Mouse (Mus musculus): Measurements from ENCODE around the gene Trak2. TPM values are rescaled to one million over a fixed set of nuclear protein-coding genes. Genes with fewer than 3 reads are reported as not detected.

The Trak2 gene
- total and polyA plus RNA-seq, 3 experiments: 11.4 to 107 (median 15.5) TPM

GRCm38 (mm10) chr1:58951841-58952240, 21.4 kb downstream of the Trak2 start (continued):
- TF ChIP-seq E2F4 (IDR thresholded peaks at IDR 0.05; ENCODE audit: borderline replicate concordance, low read depth, low read length) (no peak), RCOR1 (IDR thresholded peaks at IDR 0.05; ENCODE audit: low read depth, low read length) (no peak)

DNA sequence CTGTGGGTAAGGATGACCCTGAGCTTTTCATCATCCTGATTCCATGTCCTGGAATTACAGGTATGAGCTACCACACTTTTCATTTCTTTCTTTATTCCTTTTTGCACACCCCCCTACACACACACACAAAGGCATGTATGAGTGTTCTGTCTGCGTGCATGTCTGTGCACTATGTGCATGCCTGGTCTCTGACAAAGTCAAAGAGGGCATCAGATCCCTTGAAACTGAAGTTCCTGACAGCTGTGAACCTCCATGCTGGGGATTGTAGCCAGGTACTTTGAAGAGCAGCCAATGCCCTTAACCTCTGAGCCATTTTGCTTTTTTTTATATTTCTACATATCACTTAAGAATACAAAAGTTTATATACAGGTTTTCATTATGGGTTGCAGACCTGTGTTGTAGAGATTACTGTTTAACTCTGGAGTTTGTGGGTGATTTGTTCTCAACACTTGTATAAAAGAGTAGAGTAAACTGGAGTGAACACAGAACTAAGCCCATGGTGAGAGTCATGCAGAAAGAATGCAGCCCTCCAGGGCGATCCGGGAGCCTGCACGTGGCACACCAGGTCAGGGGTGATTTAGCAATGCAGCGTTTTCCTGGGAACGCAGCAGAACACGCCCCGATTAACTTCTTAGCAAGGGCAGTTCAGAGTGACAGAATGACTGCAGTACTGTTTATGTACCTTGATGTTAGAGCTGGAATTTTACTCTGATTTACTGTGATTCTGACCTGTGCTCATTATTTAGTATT, 22.2 kb downstream of the Trak2 start:
- H3K27me3 ChIP-seq (ENCODE audit: control insufficient read depth in 1 of 2, insufficient read depth in 2 of 2, low read length in 2 of 2): no peaks in the 10 kb centered on the region
- no peaks in the 10 kb centered on the region for H3K9me3 ChIP-seq (replicated peaks; ENCODE audit: insufficient read depth, low read length)
- H3K4me1 ChIP-seq (ENCODE audit: control insufficient read depth in 1 of 2, insufficient read depth in 2 of 2, low read length in 2 of 2): peaks cover 18 to 19% of the 10 kb centered on the region in 2 experiments
- H3K27ac ChIP-seq (ENCODE audit: control insufficient read depth, low read depth, low read length): no peak overlapping the region
- no peak for DNase-seq (ENCODE audit: low read depth, low spot score)
- no peak overlapping the region for H3K9ac ChIP-seq (ENCODE audit: control insufficient read depth, low read depth, low read length, poor library complexity, severe bottlenecking)
- TF ChIP-seq TCF12 (IDR thresholded peaks at IDR 0.05; ENCODE audit: low read depth, low read length) (no peak), ZMIZ1 (IDR thresholded peaks at IDR 0.05; ENCODE audit: low read depth, low read length) (no peak), MAZ (IDR thresholded peaks at IDR 0.05; ENCODE audit: low read depth, low read length) (no peak), UBTF (IDR thresholded peaks at IDR 0.05; ENCODE audit: borderline replicate concordance, insufficient read depth, low read depth, low read length) (no peak), EP300 (IDR thresholded peaks at IDR 0.05; ENCODE audit: low read depth in 1 of 2, low read length in 2 of 2) (no peak), SIN3A (IDR thresholded peaks at IDR 0.05; ENCODE audit: low read length) (no peak), MEF2A (IDR thresholded peaks at IDR 0.05; ENCODE audit: extremely low read depth, insufficient replicate concordance, low read depth, low read length, poor library complexity, severe bottlenecking) (no peak), HCFC1 (IDR thresholded peaks at IDR 0.05; ENCODE audit: low read depth, low read length) (no peak), MXI1 (IDR thresholded peaks at IDR 0.05; ENCODE audit: low read depth, low read length) (no peak), TBP (IDR thresholded peaks at IDR 0.05; ENCODE audit: low read depth, low read length) (no peak), CHD1 (IDR thresholded peaks at IDR 0.05; ENCODE audit: low read depth, low read length) (no peak), MYB (IDR thresholded peaks at IDR 0.05; ENCODE audit: low read depth, low read length) (no peak), MYC (IDR thresholded peaks at IDR 0.05; ENCODE audit: low read depth, low read length) (no peak), MAFK (IDR thresholded peaks at IDR 0.05; ENCODE audit: borderline replicate concordance, low read depth, low read length) (no peak), CTCF (IDR thresholded peaks at IDR 0.05 in 2 of 3, conservative IDR thresholded peaks at IDR 0.05 in 1 of 3; ENCODE audit: control insufficient read depth in 1 of 3, insufficient read depth in 1 of 3, low read depth in 2 of 3, low read length in 3 of 3, poor library complexity in 1 of 3, severe bottlenecking in 1 of 3) (no peak)
- H3K79me2 ChIP-seq (ENCODE audit: control insufficient read depth, insufficient read depth, low read length, poor library complexity): peaks cover 24% of the 10 kb centered on the region
- no peak overlapping the region for H3K4me3 ChIP-seq (ENCODE audit: control insufficient read depth in 1 of 2, insufficient read depth in 1 of 2, low read depth in 2 of 2, low read length in 2 of 2)
- peaks cover 2 to 27% of the 10 kb centered on the region in 2 experiments; a peak in 3 of 4 replicates for H3K36me3 ChIP-seq (ENCODE audit: control insufficient read depth in 1 of 2, insufficient read depth in 2 of 2, low read length in 2 of 2)

Measured in MEL (cell line).